Mouse (Mus musculus): ENCODE measurements around the gene Zfp42.

Gene Zfp42

GRCm38 (mm10) chr8:43251653-43252052, 55.1 kb downstream of the Zfp42 start:
- DNase-seq (ENCODE audit: low read depth), result no peak

DNA sequence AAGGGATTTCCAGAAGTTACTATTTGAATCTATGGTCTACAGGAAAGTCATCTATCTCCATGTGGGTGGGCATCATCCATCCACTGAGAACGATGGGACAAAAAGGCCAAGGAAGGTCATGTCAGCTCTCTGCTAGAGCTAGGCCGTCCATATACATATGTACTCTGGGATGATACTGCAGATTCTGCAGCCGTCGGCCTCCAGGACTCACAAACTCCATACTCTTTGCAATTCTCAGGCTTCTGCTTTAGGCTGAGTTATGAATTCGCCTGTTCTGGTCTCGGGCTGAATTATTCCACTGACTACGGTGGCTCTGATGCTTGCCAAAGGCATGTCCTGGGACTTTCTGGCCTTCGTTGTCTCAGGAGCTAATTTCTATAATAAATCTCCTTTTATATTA, 58.1 kb downstream of the Zfp42 start:
- no peak for DNase-seq (ENCODE audit: low read depth)
